Mouse (Mus musculus): ENCODE measurements around the gene Nup160.
A peak's percentile ranks its signal among the peaks of the same experiment; 100 is the strongest.

Nup160 gene

DNA sequence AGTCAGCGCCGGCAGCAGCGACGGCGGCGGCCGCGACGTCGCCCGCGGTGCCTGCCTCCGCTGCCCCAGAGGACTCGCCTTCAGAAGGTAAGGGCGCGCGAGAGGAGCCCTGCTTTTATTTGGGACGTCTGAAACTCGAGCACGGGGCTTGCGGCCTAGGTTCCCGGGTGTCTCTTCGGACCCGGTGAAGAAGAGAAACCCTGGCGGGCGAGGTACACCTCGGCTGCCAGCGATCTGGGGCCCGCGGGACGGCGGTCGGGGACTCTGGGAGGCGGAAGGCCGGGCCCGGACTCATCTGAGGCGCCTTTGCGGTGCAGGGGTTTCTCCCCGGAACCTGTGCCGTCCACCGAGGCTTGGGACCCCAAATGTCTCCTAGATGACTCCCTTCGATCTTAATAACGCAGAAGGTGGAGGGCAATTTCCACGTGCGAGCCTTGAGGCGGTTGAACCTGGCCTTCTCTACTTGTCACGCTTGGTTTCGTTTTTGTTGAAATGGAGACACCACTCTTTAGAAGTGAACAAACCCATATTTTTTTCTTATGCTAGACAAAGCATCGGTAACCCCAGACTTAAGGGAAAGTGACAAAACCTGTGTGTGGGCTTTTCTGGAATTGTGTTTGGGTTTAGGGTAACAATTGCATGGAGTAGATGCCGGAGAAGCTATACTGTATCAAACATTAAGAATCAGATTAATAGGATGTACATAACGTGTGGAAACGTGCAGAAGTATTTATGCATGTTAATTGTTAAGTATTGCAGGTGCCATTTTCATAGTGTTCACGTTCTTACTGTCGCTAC, 68.9 kb downstream of the Nup160 start:
- DNase-seq: no peak

DNA sequence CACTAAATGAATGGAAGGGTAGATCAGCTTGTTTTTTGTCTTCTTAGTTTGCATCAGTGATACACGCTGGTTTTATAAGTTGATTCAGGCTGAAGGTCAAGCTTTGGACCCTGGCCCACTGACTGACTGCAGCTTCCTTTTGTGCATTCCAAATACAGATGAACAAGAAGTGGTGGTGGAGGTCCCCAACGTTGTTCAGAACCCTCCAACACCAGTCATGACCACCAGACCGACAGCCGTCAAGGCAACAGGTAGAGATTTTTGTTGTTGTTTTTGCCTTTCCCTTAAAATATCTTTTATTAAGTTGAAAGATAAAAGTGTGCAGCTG, 69.5 kb downstream of the Nup160 start:
- peak; percentile 58 for DNase-seq

GRCm38 (mm10) chr2:90747131-90747530, 70.1 kb downstream of the Nup160 start:
- DNase-seq: peak; percentile 45

DNA sequence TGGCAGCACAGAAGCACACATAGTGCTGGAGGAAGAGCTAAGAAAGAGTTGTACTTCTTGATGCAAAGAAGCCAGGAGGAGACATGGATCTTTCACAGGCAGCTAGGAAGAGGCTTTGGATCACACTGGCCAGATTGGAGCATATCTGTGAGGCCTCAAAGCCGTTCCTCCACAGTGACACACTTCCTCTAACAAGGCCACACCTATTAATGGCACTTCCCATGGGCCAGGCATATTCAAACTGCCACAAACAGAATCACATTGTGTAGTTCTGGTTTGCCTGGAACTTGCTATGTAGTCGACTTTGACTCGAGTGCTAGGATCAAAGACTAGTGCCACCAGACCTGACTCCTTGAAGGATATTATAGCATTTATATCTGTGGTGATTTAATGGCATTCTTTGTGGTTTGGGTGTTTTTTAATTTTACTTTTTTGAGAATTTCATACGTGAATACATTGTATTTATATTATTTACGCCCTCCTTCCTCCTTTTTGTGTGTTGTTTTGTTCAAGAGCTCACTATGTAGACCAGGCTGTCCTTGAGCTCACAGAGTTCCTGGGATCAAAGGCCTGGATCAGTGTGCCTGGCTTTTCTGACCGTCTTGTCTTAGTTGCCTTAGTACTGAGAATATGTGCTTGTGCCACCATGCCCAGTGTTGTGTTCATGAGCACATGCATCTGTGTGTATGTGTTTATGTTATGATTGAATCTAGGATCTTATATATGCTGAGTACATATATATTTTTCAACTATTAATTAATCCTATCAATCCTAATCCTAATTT, 72.9 kb downstream of the Nup160 start:
- no peak for DNase-seq

DNA sequence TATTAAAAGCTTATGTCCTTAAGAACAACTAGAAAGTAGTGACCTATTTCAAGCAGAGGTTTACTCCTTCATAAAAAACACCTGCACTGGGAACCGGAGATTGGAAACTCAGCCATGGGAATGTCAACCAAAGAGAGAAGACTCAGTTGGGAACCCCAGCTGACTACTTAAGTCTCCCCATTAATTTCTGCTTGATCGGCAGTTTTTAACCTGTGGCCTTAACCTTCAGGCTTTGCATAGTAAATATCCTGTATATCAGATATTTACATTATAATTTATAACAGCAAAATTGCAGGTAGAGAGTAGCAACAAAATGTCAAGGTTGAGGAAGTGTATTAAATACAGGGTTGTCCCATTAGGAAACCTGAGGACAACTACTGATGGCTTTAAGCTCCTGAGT, 76.5 kb downstream of the Nup160 start:
- no peak for DNase-seq

DNA sequence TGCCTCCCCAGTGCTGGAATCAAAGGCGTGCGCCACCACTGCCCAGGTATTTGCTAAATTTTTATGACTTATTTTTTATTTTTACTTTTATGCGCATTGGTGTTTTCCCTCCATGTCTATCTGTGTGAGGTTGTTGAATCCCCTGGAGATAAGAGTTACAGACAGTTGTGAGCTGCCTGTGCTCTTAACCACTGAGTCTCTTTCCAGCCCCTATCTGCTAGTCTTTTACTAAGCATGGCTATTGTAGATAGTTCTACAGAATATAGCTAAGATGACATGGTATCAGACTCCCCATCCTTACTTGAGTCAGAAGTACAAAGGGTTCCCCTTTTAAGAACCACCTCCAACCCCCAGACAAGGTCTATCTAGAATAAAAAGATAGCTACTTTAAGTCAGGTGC, 77.2 kb downstream of the Nup160 start:
- no peak for DNase-seq

DNA sequence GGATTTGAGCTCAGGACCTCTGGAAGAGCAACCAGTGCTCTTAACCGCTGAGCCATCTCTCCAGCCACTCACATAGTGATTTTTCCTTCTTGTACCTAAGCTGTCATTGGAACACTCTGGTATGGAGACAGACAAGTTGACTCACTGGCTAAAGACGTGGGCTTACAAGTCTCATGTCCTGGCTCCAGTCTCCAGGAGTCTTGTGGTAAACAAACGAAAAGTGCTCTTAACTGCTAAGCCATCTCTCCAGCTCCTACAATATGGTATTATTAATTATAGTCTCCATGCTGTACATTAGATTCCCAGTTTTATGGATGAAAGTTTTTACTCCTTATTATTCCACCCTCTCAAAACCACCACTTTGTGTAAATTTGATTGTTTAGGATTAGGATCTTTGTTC, 88.1 kb downstream of the Nup160 start:
- DNase-seq: no peak

GRCm38 (mm10) chr2:90781323-90781722, 104.3 kb downstream of the Nup160 start:
- DNase-seq: no peak

DNA sequence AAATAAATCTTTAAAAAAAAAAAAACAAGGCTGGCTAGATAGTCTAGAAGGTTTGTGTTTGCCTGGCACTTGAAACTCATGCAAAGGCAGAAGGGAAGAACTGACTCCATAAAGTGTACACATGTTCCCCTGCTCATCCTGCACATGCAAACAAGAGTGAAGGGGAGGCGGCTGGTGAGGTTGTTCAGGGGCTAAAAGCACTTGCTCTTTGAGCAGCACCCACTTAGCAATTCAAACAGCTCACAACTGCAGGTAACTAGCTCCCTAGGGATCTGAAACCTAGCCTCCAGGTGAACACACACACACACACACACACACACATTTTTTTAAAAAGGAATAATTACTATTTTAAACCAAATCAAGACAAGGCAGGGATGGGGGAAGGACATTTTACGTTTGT, 104.9 kb downstream of the Nup160 start:
- DNase-seq: no peak

- DNase-seq: peak; percentile 37
Observed at GRCm38 (mm10) chr2:90782458-90782857, 105.4 kb downstream of the Nup160 start, which contains the start of gene Agbl2. Agbl2 (plus strand) TSS chr2:90782727.

- DNase-seq: peak; percentile 56
Observed at GRCm38 (mm10) chr2:90782901-90783486, 106.0 kb downstream of the Nup160 start.
